Mouse (Mus musculus) thymus, adult 2 months (tissue): ENCODE data around the gene Ctsw. TPM values are rescaled to one million over a fixed set of nuclear protein-coding genes. Genes with fewer than 3 reads are reported as not detected.

ENCODE experiments used
- DNase-seq: peaks from one replicate; pipeline ENCODE4 v3.0.0; 2021
- H3K27ac ChIP-seq: fragments of 200-500 bp; 2 replicates; pipeline ENCODE4 v1.5.1; 2012; ENCODE audit warnings: low read length, control low read depth; ENCODE audit not compliant: control insufficient read depth, insufficient read depth
- H3K27me3 ChIP-seq: fragments of 200-500 bp; 2 replicates; pipeline ENCODE4 v1.6.1; 2012; ENCODE audit warnings: mild to moderate bottlenecking, low read length, moderate library complexity, mixed read lengths; ENCODE audit not compliant: control insufficient read depth, insufficient read depth
- H3K36me3 ChIP-seq: fragments of 200-500 bp; 2 replicates; pipeline ENCODE4 v1.6.1; 2012; ENCODE audit warnings: mild to moderate bottlenecking, low read length, moderate library complexity; ENCODE audit not compliant: control insufficient read depth, insufficient read depth
- H3K4me1 ChIP-seq: fragments of 200-500 bp; replicated peaks from 2 replicates; pipeline ENCODE4 v1.6.1; 2012; ENCODE audit warnings: low read length; ENCODE audit not compliant: control insufficient read depth, insufficient read depth
- H3K4me3 ChIP-seq: fragments of 200-500 bp; 2 replicates; pipeline ENCODE4 v1.5.1; 2012; ENCODE audit warnings: mild to moderate bottlenecking, low read length, control low read depth, moderate library complexity; ENCODE audit not compliant: control insufficient read depth, insufficient read depth
- CTCF ChIP-seq: fragments of 200-500 bp; IDR thresholded peaks from 2 replicates; pipeline ENCODE4 v1.5.1; 2012; ENCODE audit warnings: mild to moderate bottlenecking, control low read depth, low read length, moderate library complexity, borderline replicate concordance; ENCODE audit not compliant: control insufficient read depth, poor library complexity, insufficient read depth; ENCODE audit errors: extremely low read depth
- POLR2A ChIP-seq: fragments of 200-500 bp; IDR thresholded peaks from 2 replicates; pipeline ENCODE4 v1.6.1; 2012; ENCODE audit warnings: mild to moderate bottlenecking, low read length, control low read depth, moderate library complexity; ENCODE audit not compliant: control insufficient read depth, poor library complexity, insufficient read depth; ENCODE audit errors: extremely low read depth
- WGBS: fragments of 180-500 bp; shearing (Covaris S2); methylation state at CpG from one replicate; pipeline ENCODE4 v1.1.7; 2018; 5-methylcytosine and 5-hydroxymethylcytosine counted together
- polyA plus RNA-seq: library from polyadenylated mRNA; depleted of rRNA; stranded (reverse); fragments of >200 nt; gene quantifications from 2 replicates; pipeline ENCODE4 v1.2.3, GENCODE M21; 2012

The Ctsw gene
- polyA plus RNA-seq, 1 experiment = 54.3 TPM

DNA sequence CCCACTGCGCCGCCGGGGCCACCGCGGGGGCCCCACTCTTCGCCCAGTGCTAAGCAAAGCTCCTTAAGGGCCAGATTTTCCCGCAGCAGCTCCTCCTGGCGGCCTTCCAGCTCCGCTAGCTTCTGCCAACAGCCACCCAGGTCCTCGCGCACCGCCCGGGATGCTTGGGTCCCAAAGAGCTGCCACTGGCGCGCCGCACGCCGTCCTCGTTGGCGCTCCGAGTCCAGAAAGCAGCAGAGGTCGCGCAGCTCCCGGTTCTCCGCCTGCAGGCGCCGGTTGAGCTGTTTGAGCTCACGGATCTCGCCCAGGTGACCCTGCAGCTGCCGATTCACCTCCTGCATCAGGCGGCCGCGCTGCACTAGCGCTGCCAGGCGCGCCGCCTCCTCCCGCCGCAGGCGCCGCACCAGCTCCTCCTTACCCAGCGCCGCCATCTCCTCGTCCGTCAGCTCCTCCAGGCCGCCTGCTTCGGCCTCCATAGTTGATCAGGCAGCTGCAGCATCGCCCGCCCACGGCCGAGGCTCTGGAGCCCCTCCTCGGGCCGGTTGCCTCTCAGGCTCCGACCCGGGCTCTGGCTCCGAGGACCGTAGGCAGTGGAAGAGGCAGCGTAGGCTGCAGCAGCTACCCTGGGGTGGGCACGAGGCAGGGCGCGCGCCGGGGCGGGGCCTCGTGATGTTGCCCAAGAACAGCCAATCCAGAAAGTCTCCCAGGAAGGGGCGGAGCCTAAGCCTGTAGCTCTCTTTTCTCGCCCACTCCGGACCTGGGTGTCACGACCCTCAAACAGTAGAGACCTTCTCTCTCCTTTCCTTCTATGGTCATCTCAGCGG lies 11.2 kb downstream of the Ctsw start:
- H3K4me3 ChIP-seq = peak overlapping the region; percentile 67

DNA sequence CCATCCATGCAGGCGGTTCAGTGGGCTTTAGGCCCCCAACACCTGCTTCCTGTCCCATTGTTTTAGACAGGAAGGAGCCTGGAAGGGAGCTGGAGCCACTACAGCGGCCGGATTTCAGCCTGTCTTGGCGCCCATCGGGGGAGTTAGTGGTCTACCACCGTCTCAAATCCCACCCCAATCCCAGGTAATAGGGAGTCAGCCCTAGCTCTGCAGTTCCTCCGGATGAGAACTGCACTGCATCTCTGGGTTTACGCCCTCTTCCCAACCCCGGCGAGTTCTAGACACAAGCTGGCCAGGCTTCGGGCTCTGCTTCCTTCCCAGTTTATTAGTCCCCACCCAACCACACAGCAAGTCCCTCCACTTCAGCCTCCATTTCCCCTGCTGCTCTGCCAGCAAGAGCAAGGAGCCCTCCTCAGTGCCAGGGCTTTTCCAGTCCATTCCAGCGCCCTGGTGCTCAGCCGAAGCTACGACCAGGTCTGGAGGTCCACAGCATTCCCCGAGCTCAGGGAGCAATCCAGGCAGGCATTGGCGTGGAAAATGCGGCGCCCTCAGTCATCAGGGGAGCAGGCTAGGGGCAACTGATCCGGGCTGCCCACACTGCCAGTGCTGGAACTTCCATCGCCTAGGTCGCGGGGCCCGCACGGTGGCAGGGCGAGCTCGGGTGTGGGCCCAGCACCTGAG lies 11.9 kb downstream of the Ctsw start:
- Histone ChIP-seq H3K4me3 (peak overlapping the region; percentile 67), H3K27ac (no peak overlapping the region), H3K36me3 (no peaks in the 10 kb centered on the region), H3K27me3 (no peaks in the 10 kb centered on the region), H3K4me1 (peaks cover 25% of the 10 kb centered on the region)
- TF ChIP-seq POLR2A (no peak), CTCF (no peak)
- no peak for DNase-seq
- 2% methylated on average over 26 of the region's 26 CpGs for WGBS

More for the DNA sequence above, 11.2 kb downstream of the Ctsw start:
- WGBS = under 1% methylated on average over 70 of the region's 70 CpGs
- peak; percentile 97 for DNase-seq
- TF ChIP-seq CTCF (0 out of 2 replicates have a peak, but pooled peaks have one; percentile 31), POLR2A (peak; percentile 94)
- Histone ChIP-seq H3K36me3 (no peaks in the 10 kb centered on the region), H3K27ac (peak overlapping the region; percentile 29; the same call in 1 of the 2 replicates), H3K27me3 (no peaks in the 10 kb centered on the region), H3K4me1 (peaks cover 25% of the 10 kb centered on the region)

DNA sequence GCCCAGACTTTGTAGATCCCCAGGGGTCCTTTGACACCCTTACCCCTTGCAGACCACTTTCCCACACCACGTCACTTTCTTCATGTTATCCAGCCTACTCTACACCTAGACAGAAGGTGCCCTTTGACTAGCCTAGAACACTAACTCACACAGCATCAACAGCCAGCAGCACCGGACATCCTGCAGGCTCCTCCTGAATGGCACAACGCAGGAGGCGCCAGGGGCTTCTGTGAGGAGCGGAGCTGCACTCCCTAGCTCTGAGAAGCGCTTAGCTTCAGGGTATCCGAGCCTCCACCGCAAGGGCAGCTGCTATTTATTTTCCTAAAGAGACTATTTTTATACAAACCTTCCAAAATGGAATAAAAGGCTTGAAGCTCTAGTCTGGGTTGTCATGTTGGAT lies 12.7 kb downstream of the Ctsw start:
- WGBS = 88% methylated on average over 8 of the region's 8 CpGs
- H3K27me3 ChIP-seq = no peaks in the 10 kb centered on the region
- no peak for DNase-seq
- H3K4me1 ChIP-seq = peaks cover 21% of the 10 kb centered on the region
- no peaks in the 10 kb centered on the region for H3K36me3 ChIP-seq
- no peak overlapping the region for H3K4me3 ChIP-seq
- TF ChIP-seq CTCF (no peak), POLR2A (no peak)
- no peak overlapping the region for H3K27ac ChIP-seq

DNA sequence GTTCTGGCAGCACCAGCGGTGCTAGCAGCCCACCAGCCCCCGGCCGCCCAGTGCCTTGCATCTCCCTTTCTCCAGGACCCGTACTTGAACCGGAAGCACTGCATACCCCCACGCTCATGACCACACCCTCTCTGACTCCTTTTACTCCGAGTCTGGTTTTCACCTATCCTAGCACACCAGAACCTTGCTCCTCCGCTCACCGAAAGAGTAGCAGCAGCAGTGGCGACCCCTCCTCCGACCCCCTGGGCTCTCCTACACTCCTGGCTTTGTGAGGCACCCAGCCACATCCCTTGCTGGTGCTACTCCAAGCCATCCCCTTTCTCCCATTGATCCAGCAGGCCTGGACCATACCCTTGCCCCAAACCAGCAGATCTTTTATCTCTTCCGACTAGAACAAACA lies 13.3 kb downstream of the Ctsw start:
- Histone ChIP-seq H3K27me3 (no peaks in the 10 kb centered on the region), H3K27ac (no peak overlapping the region), H3K4me3 (no peak overlapping the region), H3K36me3 (no peaks in the 10 kb centered on the region), H3K4me1 (peaks cover 21% of the 10 kb centered on the region)
- TF ChIP-seq CTCF = no peak
- no peak for TF ChIP-seq POLR2A
- WGBS = 96% methylated on average over 12 of the region's 12 CpGs
- DNase-seq = no peak

DNA sequence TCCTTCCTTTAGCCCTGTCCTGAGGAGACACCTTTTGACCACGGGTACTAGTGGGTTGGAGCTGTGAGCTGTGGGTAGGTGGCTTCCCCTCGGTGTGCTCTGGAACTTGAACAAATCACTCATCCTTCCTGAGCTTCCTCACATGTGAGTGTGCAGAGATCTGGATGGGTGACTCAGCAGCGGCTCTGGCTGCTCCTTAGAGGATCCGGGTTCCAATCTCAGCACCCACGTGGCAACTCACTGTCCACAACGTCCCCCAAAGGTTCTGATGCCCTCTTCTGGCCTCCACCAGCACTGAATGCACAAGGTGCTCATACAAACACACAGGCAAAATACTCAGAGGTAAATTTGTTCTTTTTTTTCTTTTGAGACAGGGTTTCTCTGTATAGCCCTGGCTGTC lies 16.5 kb downstream of the Ctsw start:
- no peaks in the 10 kb centered on the region for H3K36me3 ChIP-seq
- peaks cover 33% of the 10 kb centered on the region for H3K4me1 ChIP-seq
- H3K27ac ChIP-seq = no peak overlapping the region
- no peak overlapping the region for H3K4me3 ChIP-seq
- no peak for DNase-seq
- TF ChIP-seq POLR2A (no peak), CTCF (no peak)
- peaks cover 14% of the 10 kb centered on the region for H3K27me3 ChIP-seq
- 70% methylated on average over 6 of the region's 6 CpGs for WGBS

DNA sequence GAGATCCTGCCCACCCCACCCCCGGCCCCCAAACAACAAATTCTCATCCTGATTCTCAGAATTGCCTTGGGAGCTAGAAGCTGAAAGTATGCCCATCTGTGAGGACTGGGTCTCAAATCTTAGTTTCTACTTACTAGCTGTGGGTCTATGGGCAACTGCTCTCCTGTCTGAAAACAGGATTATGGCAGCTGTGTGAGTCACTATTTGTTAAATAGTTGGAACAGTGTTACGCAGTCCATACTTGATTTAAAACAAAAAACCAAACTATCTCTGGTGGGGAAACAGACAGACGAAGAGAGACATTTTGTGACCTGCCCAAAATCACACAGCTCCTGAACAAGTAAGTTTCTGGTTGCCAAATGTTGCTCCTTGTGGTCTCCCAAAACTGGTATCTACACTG lies 18.6 kb downstream of the Ctsw start:
- Histone ChIP-seq H3K27ac (no peak overlapping the region), H3K36me3 (no peaks in the 10 kb centered on the region), H3K4me1 (peaks cover 20% of the 10 kb centered on the region), H3K27me3 (peaks cover 14% of the 10 kb centered on the region), H3K4me3 (no peak overlapping the region)
- WGBS = 91% methylated on average over 3 of the region's 3 CpGs
- DNase-seq = no peak
- TF ChIP-seq CTCF = no peak
- TF ChIP-seq POLR2A = no peak
